In the genomic region with DNA sequence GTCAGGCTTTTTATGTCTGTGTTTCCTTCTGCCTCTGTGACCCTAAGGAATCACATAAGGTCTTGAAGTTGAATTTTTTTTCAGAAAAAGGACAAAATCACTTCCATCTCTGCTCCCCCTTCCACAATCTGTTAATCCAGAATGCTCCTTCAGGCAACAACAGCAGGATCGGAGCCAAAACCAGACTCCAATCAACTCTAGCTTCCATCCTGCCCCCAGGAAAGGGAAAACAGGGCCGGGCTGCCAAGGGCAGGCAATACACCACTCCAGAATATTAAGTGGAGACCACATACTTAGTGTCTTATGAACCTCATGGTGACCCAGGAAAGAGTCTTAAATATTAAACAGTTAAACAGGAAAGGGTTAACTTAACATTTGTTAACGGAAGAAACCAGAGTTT, we compare ENCODE assay signal across 14 mouse cellular contexts.
A peak's percentile ranks its signal among the peaks of the same experiment; 100 is the strongest.
DNase-seq lines count a peak whose midpoint lies in the region; ATAC-seq and TF ChIP-seq lines count a peak whose summit lies in the region.
"Had no signal": no experiment of that assay in that cellular context is flagged by ENCODE, and none has a peak within 500 bp of the region (broad histone marks: within the 10 kb centered on the region; RNA-seq: fewer than 3 reads in every experiment).

No protein-coding gene starts in this region.

- no peaks in the 10 kb centered on the region for H3K27me3 ChIP-seq in heart, embryonic 14.5 days (ENCODE audit: control insufficient read depth, insufficient read depth, low read length)
- no peaks in the 10 kb centered on the region for H3K27me3 ChIP-seq in myocyte (ENCODE audit: control insufficient read depth, insufficient read depth, insufficient read length)

- peaks cover 8% of the 10 kb centered on the region for H3K79me2 ChIP-seq in myocyte (ENCODE audit: control insufficient read depth, insufficient read depth)

- H3K4me1 ChIP-seq in heart, embryonic 14.5 days (ENCODE audit: control insufficient read depth in 2 of 2, insufficient read depth in 2 of 2, low read length in 2 of 2): peaks cover 3 to 13% of the 10 kb centered on the region in 2 experiments; a peak in 3 of 4 replicates

- H3K4me3 ChIP-seq in heart, embryonic 14.5 days (ENCODE audit: control insufficient read depth in 1 of 2, insufficient read depth in 1 of 2, low read depth in 1 of 2, low read length in 2 of 2): no peak overlapping the region
- no peak overlapping the region for H3K4me3 ChIP-seq in myocyte
- H3K4me3 ChIP-seq: embryonic facial prominence, embryonic 10.5 days; gastrocnemius, adult 2 months; heart, adult 2 months had no signal

- H3K9ac ChIP-seq in heart, embryonic 14.5 days (ENCODE audit: low read length): 0 out of 2 replicates have a peak overlapping the region, but pooled peaks have one; percentile 31

- H3K27ac ChIP-seq in heart, embryonic 14.5 days (replicated peaks in 1 of 2; ENCODE audit: control insufficient read depth in 1 of 2, insufficient read depth in 1 of 2, low read depth in 2 of 2, low read length in 2 of 2): no peak overlapping the region
- H3K27ac ChIP-seq: gastrocnemius, adult 2 months; heart, adult 2 months had no signal

- TF ChIP-seq POLR2A in myocyte (IDR thresholded peaks at IDR 0.05; ENCODE audit: insufficient read length, low read depth): no peak

- no peaks in the 10 kb centered on the region for H3K9me3 ChIP-seq in heart, embryonic 14.5 days (ENCODE audit: control insufficient read depth, low read length)
- H3K9me3 ChIP-seq: embryonic facial prominence, embryonic 10.5 days had no signal

- no peaks in the 10 kb centered on the region for H3K36me3 ChIP-seq in heart, embryonic 14.5 days (ENCODE audit: control insufficient read depth, insufficient read depth, low read length)
- no peaks in the 10 kb centered on the region for H3K36me3 ChIP-seq in myocyte (ENCODE audit: control insufficient read depth, insufficient read depth)
- H3K36me3 ChIP-seq: embryonic facial prominence, embryonic 10.5 days; G1E had no signal

- no peak for ATAC-seq in heart, embryonic 14.5 days (ENCODE audit: insufficient number of reproducible peaks, insufficient read depth, low FRiP score, low read depth)

- H3K4me2 ChIP-seq in heart, embryonic 14.5 days (ENCODE audit: low read length): peak overlapping the region; percentile 39; the same call in 1 of the 2 replicates
- H3K4me2 ChIP-seq in myocyte (ENCODE audit: low read depth): peak overlapping the region; percentile 18

- intact Hi-C loops in heart, postnatal 10 days (cut with DNase I): no loop called here
- intact Hi-C loops in left cerebral cortex, postnatal 4 days (cut with DNase I): no loop called here
- intact Hi-C loops in left cerebral cortex, postnatal 14 days (cut with DNase I): no loop called here
- intact Hi-C loops in left cerebral cortex, postnatal 36 days (cut with DNase I): loop anchor here (5.0 kb wide), 1 partner anchor 35 kb away; no protein-coding TSS in a partner anchor

- no peak overlapping the region for H3ac ChIP-seq in myocyte (ENCODE audit: control insufficient read depth, insufficient read length)

- DNase-seq in heart, postnatal 10 days: no peak
- DNase-seq in left cerebral cortex, postnatal 4 days: peak; percentile 74
- DNase-seq in left cerebral cortex, postnatal 14 days (ENCODE audit: low spot score in 2 of 2): no peak
- DNase-seq in cerebellum, adult 9-10 months: peak; percentile 82
- DNase-seq in yolk sac, embryonic 10.5 days (ENCODE audit: low spot score): no peak
- DNase-seq in left cerebral cortex, postnatal 36 days (ENCODE audit: low spot score in 2 of 2): no peak
- DNase-seq: gastrocnemius, adult 2 months; liver; thymus, adult 18-20 months had no signal

- 68% methylated on average over 3 of the region's 3 CpGs for WGBS in heart, embryonic 14.5 days

TF ChIP-seq in myocyte, 11 proteins besides CTCF, POLR2A, EP300 and RAD21:
- TF ChIP-seq CEBPB (IDR thresholded peaks at IDR 0.05; ENCODE audit: insufficient read depth, poor library complexity, severe bottlenecking) (no peak), REST (IDR thresholded peaks at IDR 0.05; ENCODE audit: insufficient read depth, insufficient read length) (no peak), SRF (IDR thresholded peaks at IDR 0.05; ENCODE audit: control insufficient read depth, insufficient read length, low read depth) (no peak), TCF12 (IDR thresholded peaks at IDR 0.05; ENCODE audit: insufficient read depth, poor library complexity, severe bottlenecking) (no peak), USF1 (IDR thresholded peaks at IDR 0.05; ENCODE audit: low read depth) (no peak), MAX (IDR thresholded peaks at IDR 0.05; ENCODE audit: low read depth) (no peak), POLR2AphosphoS2 (IDR thresholded peaks at IDR 0.05; ENCODE audit: insufficient read length, low read depth) (no peak), TCF3 (IDR thresholded peaks at IDR 0.05; ENCODE audit: insufficient read length, low read depth) (no peak)

Comparison
In these comparisons a context has a peak if more than half of its experiments do, and no peak if none do; other contexts are left out.
1. DNase-seq: peak in left cerebral cortex, postnatal 4 days (single experiment) and cerebellum, adult 9-10 months (single experiment); none in heart, postnatal 10 days (0 of 2), left cerebral cortex, postnatal 14 days (0 of 2), yolk sac, embryonic 10.5 days (single experiment) and left cerebral cortex, postnatal 36 days (0 of 2).